Mouse (Mus musculus) gastrocnemius, postnatal 25 days (tissue): ENCODE measurements around the gene Afap1. TPM values are rescaled to one million over a fixed set of nuclear protein-coding genes. Genes with fewer than 3 reads are reported as not detected.

Source experiments
- DNase-seq: peaks from one replicate; pipeline ENCODE4 v3.0.0; 2022
- long read RNA-seq, 2 experiments: library from polyadenylated mRNA; stranded (forward); transcript quantifications; one replicate each; pipeline ENCODE4 v2.0.0; 2021
- total RNA-seq, 2 experiments: library from RNA; stranded (reverse); gene quantifications; 1 replicate in 1 of 2; 2 replicates in 1 of 2; pipeline ENCODE4 v1.2.3; 2021

Gene Afap1
- total RNA-seq: 1 to 10 TPM; 7.8 to 8.1 TPM
- long read RNA-seq, experiment 1, partial matches to known transcripts: 0 of 1 reads
- long read RNA-seq, experiment 1, other reads (novel, unspliced or antisense): 1 of 1 reads
- long read RNA-seq, experiment 2, partial matches to known transcripts: 0 of 1 reads
- long read RNA-seq, experiment 2, other reads (novel, unspliced or antisense): 1 of 1 reads

DNA sequence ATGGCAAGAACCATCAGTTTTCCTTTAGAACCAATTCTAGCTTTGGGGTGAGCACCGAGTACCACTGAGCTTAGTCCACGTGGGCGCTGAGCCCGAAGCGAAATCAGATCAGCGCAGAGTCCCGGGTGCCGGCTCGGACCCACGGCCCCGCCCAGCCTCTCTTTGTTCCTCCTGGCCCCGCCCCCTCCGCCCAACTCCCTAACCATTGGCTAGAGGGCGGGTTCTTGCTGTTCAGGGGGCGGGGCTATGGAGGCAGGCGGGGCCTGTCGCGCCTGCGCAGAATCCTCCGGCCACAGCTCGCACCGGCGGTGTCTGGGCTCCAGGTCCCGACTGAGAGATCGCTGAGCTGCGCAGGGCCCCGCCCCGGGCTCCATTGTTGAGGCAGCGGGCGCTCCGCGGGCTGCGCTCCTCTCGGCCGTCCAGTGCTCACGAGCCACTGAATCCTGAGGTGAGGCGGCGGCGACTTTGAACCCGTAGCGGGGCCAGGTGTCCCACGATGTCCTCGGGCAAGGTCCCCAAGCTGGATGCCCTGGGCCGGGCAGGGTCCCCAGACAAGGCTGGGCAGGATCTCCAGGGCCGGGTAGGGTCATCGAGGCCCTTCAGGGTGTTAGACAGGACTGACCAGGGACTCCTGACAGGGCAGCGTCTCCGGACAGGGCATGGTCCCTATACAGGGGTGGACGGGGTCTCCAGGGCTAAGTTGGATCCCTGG lies at the start of gene Afap1:
Gene Afap1, plus strand, starts transcription at position 227 of the 712 bp plus-strand sequence.
- peak; percentile 99 for DNase-seq

GRCm38 (mm10) chr5:35851485-35851884 lies 41.6 kb upstream of the Afap1 start:
- DNase-seq: no peak

GRCm38 (mm10) chr5:35853463-35853862 lies 39.7 kb upstream of the Afap1 start:
- no peak for DNase-seq

DNA sequence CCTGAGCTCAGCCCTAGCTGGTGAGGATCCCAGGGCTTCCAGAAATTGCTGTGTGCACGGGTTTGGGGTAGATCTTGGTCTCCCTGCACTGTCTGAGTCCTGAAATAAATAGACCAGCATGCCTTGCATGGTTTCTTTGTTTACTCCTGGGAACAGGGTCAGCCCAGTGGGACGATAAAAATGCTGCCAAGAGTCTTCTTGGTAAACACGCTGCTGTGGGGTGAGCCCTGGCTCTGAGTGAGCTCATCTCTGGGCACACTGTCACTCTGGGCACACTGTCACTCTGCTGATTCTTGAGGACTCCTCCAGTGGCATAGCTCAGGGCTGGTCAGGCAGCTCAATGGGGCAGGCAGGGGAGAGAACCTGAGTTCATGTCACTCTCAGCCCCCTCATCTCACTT lies 36.9 kb upstream of the Afap1 start:
- peak; percentile 52 for DNase-seq

DNA sequence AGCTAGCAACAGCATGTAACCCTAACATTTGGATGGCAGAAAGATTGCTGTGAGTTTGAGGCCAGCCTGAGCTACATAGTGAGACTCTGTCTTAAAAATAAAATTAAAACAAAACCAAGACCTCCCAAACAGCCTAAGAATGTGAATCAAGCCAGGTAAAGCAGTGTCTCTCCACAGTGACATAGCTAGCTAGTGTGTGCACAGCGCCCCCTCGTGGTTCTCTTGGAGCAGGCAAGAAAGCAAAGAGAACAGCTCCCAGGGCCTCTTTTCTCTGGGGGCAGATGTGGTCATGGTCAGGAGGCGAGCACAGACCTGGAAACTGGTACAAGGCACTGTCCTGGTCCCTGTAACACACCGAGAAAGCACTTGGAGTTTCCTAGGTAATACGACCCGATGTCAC lies 35.0 kb upstream of the Afap1 start:
- no peak for DNase-seq

GRCm38 (mm10) chr5:35861456-35861855 lies 31.7 kb upstream of the Afap1 start:
- DNase-seq: peak; percentile 36

DNA sequence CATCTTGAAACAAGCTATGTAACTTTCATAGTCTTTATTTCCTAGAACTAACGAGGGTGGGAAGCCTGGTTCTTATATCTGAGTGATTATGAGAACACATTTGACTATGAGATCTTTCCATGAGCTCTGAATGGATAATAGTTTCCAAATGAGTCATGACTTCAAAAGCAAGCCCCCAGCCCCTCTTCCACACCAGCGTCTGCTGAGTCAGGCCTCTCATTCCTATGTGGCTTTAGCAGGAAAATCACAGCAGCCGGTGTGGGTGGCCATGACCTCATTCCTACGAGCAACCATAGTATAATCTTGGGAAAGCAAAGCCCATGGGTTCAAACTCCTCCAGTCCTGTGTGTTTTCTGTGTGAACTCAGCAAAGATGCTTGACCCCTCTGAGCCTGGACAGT lies 23.1 kb upstream of the Afap1 start:
- DNase-seq: no peak

- DNase-seq: peak; percentile 52
These were observed 22.6 kb upstream of the Afap1 start for GRCm38 (mm10) chr5:35870408-35871012.

- no peak for DNase-seq
These were observed 19.7 kb upstream of the Afap1 start for GRCm38 (mm10) chr5:35873382-35873781.

DNA sequence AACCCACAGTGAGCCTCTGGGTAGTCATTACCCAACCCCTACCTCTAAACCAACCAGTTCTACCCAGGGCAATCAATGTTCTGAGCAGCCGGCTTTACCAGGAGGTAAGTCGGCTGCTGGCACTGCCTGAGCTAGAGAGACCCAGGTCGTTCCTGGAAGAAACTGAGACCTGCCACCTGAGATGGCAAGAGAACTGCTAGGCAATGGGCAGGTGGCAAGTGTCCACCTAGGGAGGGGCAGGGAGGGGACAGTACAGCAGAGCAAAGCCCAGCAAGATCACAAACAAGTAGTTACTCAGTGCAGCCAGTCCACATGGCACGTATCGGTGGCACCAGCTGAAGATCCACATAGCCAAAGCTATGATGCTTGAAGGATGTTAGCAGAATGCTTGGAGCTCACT lies 16.9 kb upstream of the Afap1 start:
- DNase-seq: no peak

GRCm38 (mm10) chr5:35879199-35879598 lies 13.9 kb upstream of the Afap1 start:
- DNase-seq: no peak

DNA sequence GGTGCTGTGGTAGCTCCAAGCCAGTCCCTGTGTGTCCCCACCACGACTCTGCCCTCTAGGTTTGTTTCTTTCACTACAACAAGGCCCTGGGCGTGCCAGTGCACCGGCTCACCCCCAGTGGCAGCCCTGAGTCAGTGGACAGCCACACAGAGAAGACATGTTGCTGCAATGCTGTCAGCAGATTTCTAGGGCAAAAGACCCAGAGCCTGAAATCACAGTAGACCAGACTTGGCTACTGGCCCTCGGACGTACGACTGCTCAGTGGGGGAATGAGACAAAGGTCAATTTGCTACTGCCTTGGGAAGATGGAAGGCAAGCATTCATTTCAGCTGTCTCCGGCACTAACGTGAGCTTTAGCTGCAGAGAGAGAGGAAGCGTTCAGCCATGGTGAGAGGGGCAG lies 10.7 kb upstream of the Afap1 start:
- no peak for DNase-seq

- DNase-seq: no peak
These were observed 8.9 kb upstream of the Afap1 start for GRCm38 (mm10) chr5:35884262-35884661.

DNA sequence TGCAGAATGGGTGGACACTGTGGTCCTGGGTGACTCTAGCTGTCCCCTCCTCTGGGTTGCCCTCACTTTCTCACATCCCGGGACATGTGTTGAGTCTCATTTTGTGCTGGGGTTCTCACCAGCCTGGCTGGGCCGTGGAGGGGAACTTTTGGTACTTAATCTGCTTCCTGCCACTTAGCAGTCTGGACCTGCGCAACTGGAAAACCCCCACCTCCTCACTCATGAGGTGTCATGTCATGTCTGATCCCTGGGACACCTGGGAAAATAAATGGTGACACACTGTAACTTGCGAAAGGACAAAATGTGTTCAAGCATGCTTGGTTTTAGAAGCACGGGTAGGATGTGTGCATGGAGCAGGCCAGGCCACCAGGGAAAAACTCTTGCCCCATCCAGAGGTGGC lies 8.4 kb upstream of the Afap1 start:
- DNase-seq: no peak

GRCm38 (mm10) chr5:35888959-35889358 lies 4.2 kb upstream of the Afap1 start:
- no peak for DNase-seq

DNA sequence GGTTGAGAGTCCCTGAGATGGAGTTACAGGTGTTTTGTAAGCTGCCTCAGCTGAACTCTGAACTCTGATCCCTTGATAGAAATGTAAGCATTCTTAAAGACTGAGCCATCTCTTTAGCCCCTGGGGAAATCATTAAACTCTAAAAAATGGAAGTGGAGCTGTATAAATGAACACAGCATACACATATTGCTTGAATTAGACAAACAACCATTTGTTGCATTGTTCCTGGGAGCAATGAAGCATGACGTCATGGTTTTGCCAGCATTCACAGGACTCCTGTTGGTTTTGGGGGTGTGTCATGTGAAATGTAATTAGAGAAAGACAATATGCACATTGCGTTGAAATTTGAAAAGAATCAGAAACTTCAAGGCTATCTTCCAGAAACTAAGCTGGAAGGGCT lies 3.5 kb upstream of the Afap1 start:
- no peak for DNase-seq

DNA sequence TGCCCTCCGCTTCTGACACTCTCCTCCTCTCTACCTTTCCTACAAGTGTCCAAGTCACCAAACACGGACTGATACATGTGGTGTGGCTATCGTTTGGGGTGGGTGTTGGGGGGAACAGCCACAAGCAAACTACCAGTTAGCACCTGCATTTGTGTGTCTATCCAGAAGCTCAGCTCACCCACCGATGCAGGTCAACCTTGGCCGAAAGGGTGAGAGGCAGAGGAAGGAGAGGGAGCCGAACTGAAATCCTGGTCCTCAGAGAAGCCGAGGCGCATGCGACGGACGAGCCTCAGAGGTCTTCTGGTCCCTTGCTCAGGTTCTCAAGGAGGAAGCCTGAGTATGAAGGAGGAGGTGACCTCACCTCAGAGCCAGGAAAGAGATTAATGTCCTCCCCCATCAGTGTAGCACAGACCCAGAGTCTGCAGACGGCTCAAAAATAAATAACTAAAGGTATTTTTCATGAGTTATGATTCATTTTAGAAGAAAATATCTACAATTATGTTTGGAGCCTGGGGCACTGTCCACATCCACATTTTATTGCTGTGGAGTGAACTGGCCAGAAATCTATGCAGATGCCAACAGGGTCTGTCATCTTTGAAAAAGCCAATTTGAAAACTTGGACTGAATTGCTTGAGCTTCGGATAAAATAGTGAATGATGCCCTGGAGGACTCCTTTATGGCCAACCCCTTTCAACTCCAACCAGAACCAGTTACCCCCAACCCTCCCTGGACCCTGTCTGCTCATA lies 2.0 kb upstream of the Afap1 start:
- no peak for DNase-seq

- DNase-seq: no peak
These were observed 756 bp upstream of the Afap1 start for GRCm38 (mm10) chr5:35892363-35892762.

DNA sequence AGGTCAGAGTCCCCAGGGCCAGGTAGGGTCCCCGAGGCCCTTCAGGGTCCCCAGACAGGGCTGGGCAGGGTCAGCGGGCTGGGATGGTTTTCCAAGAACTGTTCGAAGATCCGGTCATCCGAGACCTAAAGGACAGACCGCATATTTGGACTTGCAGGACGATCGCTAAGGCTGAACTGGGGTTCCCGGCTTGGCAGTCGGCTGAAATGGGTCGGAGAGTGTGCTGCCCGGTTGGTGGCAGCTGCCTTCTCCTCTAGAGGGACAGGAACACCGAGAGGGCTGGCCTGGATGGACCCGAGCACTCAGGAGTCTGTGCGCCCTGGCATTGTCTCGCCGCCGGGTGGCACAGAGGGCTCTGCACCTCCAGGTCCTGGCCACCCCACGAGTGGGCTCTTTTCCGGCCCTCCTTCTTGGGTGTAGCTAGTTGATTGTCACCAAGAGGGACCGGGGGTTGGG lies 714 bp downstream of the Afap1 start:
- DNase-seq: peak; percentile 68

GRCm38 (mm10) chr5:35894295-35895047 lies 1.4 kb downstream of the Afap1 start:
- peak; percentile 52 for DNase-seq

DNA sequence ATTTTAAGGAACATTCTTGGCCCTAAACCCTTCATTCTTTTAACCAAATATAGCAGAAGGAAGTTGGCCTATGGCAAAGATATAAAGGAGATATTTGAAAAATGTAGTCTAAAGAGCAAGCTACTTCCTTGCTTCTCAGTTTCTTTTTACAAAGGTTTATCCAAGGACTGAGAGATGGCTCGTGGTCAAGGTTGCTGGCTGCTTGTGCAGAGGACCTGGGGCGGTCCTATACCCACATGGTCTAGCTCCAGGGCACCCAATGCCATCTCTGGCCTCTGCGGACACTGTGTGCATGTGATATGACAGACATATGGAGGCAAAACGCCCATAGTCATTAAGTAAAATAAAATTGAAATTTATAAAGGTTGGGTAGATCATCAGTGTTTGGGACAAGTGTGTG lies 2.8 kb downstream of the Afap1 start:
- no peak for DNase-seq

DNA sequence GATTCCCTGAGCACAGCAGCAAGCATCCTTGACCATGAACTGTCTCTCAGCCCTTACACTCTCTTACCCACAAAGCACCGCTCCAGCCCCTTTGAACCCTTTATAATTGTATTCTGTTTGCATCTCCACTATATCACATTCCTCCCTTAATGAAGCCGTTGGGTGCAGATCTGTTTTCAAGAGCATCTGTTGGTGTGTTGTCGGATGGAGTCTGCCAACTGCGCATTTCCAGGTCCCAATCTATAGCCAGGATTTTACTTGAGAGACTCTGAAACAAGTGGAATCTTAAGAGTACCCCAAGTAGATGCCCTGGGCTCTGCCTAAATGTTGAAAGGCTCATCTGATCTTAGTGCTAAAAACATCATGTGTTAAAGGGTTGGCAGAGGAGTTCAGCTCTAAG lies 3.4 kb downstream of the Afap1 start:
- DNase-seq: no peak
